Mouse (Mus musculus) cerebellum, postnatal 4 days (tissue): ENCODE results near the gene Tom1l2.

Experiments
- DNase-seq, 2 experiments: peaks; one replicate each; pipeline ENCODE4 v3.0.0; 2022; ENCODE audit warnings: low spot score in 2 of 2, mixed read lengths in 1 of 2

The Tom1l2 gene

GRCm38 (mm10) chr11:60231951-60232350, 120.8 kb downstream of the Tom1l2 start:
- DNase-seq: no peak

DNA sequence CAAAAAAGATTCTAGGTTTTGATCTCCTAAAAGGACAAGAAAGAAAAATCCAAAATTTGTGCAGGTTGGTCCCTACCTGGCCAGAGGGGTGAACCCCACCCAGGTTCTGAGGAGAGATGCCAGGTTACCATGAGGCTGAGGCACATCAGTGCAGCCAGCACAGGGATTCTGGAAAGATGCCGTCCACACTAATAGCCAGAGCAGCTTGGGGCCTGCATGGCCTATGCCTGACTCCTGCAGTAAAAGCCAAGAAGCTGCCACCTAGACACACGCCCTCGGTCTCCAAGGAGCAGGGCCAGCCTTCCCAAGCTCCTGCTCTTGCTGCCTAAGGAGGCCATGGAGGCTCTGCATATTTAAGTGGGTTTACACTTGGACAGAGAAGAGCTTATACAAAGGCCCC, 121.4 kb downstream of the Tom1l2 start:
- DNase-seq: no peak

DNA sequence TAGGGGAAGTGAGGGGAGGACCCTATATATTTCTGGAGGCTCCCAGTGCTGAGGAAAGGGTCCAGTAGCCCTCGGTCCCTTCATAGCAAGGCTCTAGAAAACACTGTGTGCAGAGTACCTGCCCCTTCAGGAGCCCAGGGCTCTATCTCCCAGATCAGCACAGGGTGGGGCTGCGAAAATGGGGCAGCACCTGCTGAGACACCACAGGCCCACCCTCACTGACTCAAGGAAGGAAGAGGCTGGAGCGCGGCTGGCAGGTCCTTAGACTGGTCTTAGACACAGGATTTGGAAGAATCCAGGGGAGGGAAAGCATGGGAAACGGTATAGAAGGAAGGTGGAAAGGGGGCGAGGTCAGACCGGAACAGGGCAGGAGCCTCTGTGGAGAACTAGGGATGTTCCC, 122.2 kb downstream of the Tom1l2 start:
- DNase-seq: no peak

GRCm38 (mm10) chr11:60229821-60230220, 122.9 kb downstream of the Tom1l2 start:
- no peak for DNase-seq

- DNase-seq: no peak
Measured at GRCm38 (mm10) chr11:60228525-60228924, 124.2 kb downstream of the Tom1l2 start.

GRCm38 (mm10) chr11:60225874-60226273, 126.8 kb downstream of the Tom1l2 start:
- DNase-seq: no peak

DNA sequence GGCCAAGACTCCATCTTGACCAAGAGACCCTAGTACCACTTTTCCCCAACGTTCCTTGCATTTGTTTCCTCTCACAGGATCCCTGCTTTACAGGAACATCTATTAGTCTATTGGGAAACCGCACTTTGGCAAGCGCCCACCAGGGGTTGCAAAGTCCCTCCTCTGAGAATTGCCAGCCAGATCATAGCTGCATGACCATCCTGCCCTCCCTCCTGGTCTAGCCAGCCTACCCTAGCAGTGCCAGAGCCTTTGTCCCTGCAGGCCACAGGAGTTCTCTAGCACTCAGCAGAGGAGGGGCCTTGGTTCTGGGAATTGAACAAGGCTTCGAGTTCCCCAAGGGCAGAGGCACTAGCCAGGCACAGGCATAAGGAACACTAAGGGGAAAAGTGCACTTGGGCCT, 128.0 kb downstream of the Tom1l2 start:
- no peak for DNase-seq

DNA sequence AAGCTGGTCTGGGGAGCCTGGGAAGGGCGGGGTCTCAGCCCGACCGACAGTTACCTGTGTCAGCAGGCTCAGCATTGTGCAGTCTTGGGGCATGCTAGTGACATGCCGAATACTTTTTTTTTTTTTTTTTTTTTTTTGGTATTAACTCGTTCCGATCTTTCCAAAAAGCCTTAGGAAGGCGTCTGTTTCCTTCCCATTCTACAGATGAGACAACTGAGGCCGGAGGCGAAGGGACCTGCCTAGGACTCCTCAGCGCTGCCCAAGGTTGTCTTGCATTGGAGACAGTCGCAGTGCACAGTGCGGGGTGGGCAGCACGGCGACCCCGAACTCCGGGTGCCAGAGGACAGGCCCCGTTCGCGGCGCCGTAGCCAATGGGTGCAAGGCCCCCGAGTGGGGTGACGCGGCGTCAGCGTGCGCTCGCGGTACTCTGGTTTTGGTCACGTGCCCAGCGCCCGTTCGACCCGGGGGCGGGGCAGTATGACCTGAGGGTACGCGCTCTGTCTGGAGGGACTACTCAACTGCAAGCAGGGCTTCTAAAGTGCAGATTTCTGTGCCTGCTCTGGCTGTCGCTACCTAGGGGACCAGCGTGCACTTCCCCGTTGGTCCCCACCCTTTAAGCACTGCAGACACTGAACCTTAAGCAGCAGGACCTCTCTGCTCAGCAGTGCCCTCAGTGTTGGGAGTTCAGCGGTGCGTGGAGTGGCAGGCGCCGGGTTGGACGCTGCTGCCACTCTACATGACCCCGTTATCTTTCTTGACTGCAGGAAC, 130.1 kb downstream of the Tom1l2 start, which contains the start of gene Srebf1:
TSS of gene Srebf1 (minus strand) at position 113 of the 768 bp plus-strand sequence.
- peak; percentile 64 to 75 for DNase-seq

DNA sequence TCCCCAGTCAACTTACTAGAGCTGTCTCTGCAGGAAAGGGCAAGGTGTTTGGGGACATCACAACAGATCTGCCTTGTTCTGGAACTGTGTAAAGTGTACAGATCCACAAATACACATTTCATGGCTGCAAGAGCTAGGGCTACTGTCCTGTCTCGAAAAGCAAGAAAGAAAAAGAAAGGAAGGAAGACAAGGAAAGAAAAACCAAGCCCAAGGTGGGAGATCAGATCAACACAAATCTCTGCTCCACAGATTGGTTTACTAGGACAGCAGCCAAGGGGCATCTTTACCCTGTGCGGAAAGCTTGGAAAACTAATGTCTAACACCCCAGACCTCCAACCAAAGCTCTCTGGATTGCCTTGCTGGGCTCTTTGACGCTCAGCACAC, 130.6 kb downstream of the Tom1l2 start:
- DNase-seq: no peak

GRCm38 (mm10) chr11:60221425-60221824, 131.3 kb downstream of the Tom1l2 start:
- DNase-seq: no peak

GRCm38 (mm10) chr11:60220291-60220804, 132.4 kb downstream of the Tom1l2 start:
- peak; percentile 58 to 87 for DNase-seq

- no peak for DNase-seq
Measured at GRCm38 (mm10) chr11:60219609-60220008, 133.1 kb downstream of the Tom1l2 start.

- no peak for DNase-seq
Measured at GRCm38 (mm10) chr11:60217467-60217866, 135.2 kb downstream of the Tom1l2 start.

DNA sequence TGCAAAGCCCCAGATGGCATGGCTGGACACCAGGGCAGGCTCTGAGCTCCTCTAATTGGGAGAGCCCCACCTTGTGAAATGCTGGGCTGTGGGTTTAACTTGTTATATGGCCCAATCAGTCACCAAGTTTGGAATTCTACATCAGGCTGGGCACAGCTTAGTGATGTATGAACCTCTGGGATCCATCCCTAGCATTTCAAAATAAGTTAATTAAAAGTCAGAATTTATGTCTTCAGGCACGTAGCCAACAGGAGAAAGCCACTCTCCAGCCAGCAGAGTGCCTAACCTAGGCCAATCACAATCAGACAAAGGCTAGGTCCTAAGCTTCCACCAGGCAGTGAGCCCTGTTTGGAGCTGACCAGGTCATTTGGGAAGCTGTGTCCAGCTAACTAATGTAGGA, 136.0 kb downstream of the Tom1l2 start:
- no peak for DNase-seq

DNA sequence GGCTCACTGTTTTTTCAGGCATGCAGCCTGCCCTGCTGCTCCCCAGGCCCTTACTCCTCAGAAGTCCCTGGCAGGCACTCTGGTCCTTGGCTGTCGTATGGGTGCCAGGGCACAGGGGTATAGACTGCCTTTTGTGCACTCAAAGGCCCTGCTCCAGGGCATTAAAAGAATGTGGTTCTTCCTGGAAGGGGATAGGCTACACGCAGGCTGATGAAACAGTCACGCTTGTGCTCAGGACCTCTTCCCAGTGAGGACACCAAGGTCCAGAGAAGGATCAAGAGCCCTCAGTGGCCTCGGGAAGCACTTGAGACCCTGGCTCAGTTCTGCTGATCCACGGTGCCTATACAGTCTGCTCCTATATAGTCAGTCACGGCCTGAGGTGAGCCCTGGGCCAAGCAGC, 139.4 kb downstream of the Tom1l2 start:
- no peak for DNase-seq

DNA sequence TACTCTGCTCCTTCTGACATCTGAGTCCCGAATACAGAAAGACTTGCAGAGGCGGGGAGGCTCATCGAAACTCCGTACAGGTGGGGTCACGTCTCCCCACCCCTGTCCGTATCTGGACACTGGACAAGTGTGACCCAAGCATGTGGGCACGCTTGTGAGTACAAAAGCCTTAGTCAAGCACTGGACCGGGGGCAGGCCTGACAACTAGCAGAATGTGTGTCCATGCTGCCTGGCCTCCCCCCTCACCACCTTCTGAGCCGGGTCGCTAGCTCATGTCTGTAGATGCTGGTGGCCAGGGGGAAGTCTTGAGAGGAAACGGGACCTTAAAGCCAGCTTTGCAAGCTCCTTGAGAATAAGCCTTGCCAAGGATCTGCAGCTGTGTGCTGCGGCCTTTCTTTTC, 140.9 kb downstream of the Tom1l2 start:
- no peak for DNase-seq

DNA sequence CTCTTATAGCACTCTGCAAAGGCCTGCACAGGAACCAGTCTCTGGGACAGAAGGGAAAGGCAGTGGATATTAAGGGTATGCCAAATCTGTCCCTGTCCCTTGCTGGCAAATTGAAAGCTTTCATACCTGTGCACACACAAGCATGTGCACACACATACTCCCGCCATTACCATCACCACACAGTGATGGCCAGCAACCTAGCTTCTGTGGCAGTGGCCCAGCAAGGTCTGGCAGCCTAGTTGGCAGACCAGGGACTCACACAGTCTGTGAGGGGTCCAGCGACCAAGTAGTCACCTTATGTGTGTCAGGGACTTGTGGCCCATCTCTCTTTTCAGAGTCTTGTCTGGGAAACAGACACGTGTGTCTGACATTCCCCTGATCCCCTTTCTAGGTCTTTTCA, 141.6 kb downstream of the Tom1l2 start:
- no peak for DNase-seq

GRCm38 (mm10) chr11:60210305-60210724, 142.4 kb downstream of the Tom1l2 start:
- DNase-seq: peak; percentile 85 to 92

GRCm38 (mm10) chr11:60209933-60210249, 142.8 kb downstream of the Tom1l2 start:
- DNase-seq: no peak

DNA sequence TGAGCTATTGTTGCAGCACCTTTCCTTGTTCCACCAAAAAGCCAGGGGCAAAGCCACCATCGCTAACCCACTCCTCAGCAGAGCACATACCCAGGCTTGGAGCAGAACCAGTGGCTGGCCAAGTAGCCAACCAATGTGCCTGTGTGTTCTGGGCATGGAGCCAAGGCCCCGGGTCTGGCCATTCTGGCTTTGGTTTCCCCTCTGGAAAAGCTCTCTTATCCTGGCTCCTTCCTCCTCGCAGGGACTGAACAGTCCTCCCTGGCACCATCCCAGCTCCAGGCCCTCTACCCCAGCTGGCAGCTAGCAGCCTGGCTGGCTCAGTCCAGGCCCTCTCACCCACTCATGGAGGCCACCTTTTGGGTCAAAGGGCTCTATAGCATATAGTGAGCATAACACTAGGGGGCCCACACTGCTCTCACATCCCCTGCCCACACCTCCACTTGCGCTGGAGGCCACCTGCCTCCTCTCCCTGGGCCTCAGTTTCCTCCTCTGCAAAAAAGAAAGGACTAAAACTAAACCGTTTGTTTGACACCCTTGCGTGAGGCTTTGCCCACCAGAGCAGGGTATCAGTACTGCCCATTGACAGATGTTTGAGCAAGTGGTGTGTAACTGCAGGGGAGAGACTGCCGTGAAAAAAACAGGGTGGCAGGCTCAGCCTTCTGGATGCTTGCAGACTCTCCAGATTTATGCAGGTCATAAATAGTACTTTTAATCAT, 143.3 kb downstream of the Tom1l2 start:
- DNase-seq: peak; percentile 86 to 97

DNA sequence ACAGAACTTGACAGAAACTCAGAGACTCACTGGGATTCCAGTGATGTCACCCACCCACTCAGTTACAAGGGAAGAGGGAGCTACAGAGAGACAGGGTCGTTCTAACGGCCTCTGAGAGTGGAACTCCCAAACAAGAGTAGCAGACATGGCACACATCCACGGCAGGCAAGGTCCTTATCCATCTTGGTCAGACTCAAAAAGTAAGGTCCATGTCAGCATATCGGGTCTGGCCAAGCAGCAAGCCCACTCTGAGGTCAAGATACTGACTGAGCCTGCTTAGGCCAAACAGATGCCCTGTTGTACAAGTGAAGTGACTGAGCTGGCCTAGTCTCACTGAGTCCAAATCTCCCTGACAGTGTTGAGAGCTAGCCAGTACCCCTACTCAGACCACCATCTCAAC, 144.0 kb downstream of the Tom1l2 start:
- no peak for DNase-seq

DNA sequence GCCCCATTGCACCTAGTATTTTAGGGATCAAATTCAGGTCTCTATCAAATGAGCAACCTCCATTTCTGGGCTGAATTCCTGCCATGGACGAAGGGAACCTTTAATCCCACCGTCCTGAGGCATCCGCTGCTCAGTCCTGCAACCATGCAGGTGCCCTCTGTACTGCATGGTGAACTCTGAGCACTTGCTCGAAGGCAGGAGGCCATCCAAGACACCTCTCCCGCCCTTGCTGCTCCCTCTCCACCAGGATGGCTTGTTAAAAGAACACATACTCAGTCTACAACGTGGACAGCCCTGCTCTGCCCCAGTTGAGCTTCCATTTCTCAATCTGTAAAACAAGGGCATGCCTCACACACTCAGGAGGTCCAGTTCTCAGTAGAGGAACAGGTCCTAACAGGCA, 144.5 kb downstream of the Tom1l2 start:
- DNase-seq: no peak

DNA sequence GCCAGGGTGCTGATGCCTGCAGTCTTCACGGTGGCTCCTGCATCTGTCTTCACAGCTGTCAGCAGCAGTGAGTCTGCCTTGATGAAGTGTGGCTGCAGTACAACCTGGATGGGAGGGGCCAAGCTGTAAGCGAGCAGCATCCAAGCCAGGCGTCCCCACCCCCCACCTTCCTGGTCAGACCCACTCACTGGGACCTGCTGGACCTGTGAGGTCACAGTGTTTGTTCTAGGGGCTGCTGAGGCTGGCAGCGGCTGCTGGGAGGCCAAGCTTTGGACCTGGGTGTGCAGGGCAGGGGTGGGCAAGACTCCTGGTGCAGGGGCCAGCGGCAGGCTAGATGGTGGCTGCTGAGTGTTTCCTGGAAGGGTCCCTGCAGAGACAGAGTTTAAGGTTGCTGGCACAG, 146.5 kb downstream of the Tom1l2 start:
- DNase-seq: no peak
